Mouse (Mus musculus): ENCODE measurements around the gene E2f2. TPM values are rescaled to one million over a fixed set of nuclear protein-coding genes. Genes with fewer than 3 reads are reported as not detected.

E2f2 gene
- polyA plus RNA-seq, 1 experiment from 2014 or later, result 4.3 TPM

- peaks cover 18% of the 10 kb centered on the region for H3K4me1 ChIP-seq (replicated peaks; ENCODE audit: control insufficient read depth, insufficient read depth, low read length)
- no peaks in the 10 kb centered on the region for H3K9me3 ChIP-seq (ENCODE audit: control insufficient read depth, low read length)
- peaks cover 18% of the 10 kb centered on the region for H3K27me3 ChIP-seq (replicated peaks; ENCODE audit: control insufficient read depth, insufficient read depth, low read length)
- no peaks in the 10 kb centered on the region for H3K36me3 ChIP-seq (ENCODE audit: control insufficient read depth, insufficient read depth)
- no peak overlapping the region for H3K27ac ChIP-seq (ENCODE audit: low read length)
- 48% methylated on average over 3 of the region's 3 CpGs for WGBS
- H3K9ac ChIP-seq (replicated peaks; ENCODE audit: low read depth, low read length), result no peak overlapping the region
- no peak overlapping the region for H3K4me3 ChIP-seq (replicated peaks; ENCODE audit: low read length)
- no peak for ATAC-seq
- H3K4me2 ChIP-seq (ENCODE audit: low read length), result no peak overlapping the region
Measured at GRCm38 (mm10) chr4:136149734-136150133, 22.5 kb upstream of the E2f2 start.

DNA sequence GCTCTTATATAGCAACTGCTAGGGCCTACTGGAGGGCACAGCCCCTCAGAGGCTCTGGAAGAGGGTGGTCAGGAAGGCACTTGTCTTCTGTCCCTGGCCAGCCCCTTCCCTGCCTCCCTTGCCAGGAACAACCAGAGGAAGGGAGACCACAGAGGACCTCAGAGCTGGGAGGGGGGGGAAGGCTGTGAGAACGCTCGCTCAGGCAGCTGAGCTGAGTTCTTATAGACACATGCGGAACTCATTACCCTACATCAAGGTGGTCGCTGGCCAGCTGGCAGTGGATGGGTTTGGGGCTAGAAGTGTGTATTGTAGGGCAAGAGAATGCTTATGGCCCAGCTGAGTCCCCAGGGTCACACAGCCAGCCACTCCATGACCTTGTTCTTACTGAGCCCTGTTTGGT lies 21.6 kb upstream of the E2f2 start:
- Histone ChIP-seq H3K4me2 (ENCODE audit: low read length) (no peak overlapping the region), H3K27me3 (replicated peaks; ENCODE audit: control insufficient read depth, insufficient read depth, low read length) (peaks cover 14% of the 10 kb centered on the region), H3K4me3 (replicated peaks; ENCODE audit: low read length) (no peak overlapping the region), H3K9me3 (ENCODE audit: control insufficient read depth, low read length) (no peaks in the 10 kb centered on the region), H3K4me1 (replicated peaks; ENCODE audit: control insufficient read depth, insufficient read depth, low read length) (peaks cover 14% of the 10 kb centered on the region), H3K36me3 (ENCODE audit: control insufficient read depth, insufficient read depth) (no peaks in the 10 kb centered on the region), H3K27ac (ENCODE audit: low read length) (no peak overlapping the region), H3K9ac (replicated peaks; ENCODE audit: low read depth, low read length) (no peak overlapping the region)
- ATAC-seq, result no peak
- 43% methylated on average over 4 of the region's 4 CpGs for WGBS

DNA sequence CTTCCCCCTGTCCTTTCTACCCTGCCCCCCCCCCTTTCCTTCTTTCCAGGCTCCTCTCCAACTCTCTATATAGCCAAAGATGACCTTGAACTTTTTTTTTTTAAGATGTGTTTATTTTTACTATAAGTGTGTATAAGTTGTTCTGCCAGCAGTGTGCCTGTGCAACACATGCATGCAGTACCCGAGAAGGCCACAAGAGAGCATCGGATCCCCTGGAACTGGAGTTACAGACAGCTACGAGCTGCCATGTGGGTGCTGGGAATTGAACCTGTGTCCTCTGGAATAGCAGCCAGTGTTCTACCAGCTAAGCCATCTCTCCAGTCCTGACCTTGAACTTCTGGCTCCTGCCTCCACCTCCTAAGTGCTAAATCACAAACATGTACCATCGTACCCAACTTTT lies 19.4 kb upstream of the E2f2 start:
- H3K9ac ChIP-seq (replicated peaks; ENCODE audit: low read depth, low read length), result no peak overlapping the region
- 85% methylated on average over 4 of the region's 4 CpGs for WGBS
- no peaks in the 10 kb centered on the region for H3K36me3 ChIP-seq (ENCODE audit: control insufficient read depth, insufficient read depth)

DNA sequence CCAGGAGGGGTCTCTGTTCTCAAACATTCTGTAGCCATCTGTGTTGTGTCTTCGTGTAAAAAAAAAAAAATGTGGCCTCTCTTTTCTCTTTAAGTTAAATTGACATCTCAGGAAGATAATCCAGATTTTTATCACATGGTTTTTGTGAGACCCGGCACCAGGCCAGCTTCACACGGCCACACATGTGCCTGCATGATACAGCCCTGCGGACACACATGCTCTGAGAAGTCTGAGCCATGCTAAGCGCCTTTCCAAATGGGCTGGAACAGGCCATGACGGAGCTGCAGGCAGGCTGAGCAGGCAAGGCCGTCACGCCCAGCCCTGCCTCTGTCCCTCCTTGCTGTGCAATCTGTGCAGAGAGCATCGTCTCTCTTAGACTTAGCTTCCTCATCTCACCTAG lies 17.7 kb upstream of the E2f2 start:
- no peak overlapping the region for H3K9ac ChIP-seq (replicated peaks; ENCODE audit: low read depth, low read length)
- H3K4me1 ChIP-seq (replicated peaks; ENCODE audit: control insufficient read depth, insufficient read depth, low read length), result no peaks in the 10 kb centered on the region; the same call in 1 of the 2 replicates
- 0 out of 2 replicates have a peak overlapping the region, but pooled peaks have one; percentile 8 for H3K27ac ChIP-seq (ENCODE audit: low read length)
- no peak overlapping the region for H3K4me3 ChIP-seq (replicated peaks; ENCODE audit: low read length)
- WGBS, result 59% methylated on average over 9 of the region's 9 CpGs
- H3K27me3 ChIP-seq (replicated peaks; ENCODE audit: control insufficient read depth, insufficient read depth, low read length), result no peaks in the 10 kb centered on the region
- H3K9me3 ChIP-seq (ENCODE audit: control insufficient read depth, low read length), result no peaks in the 10 kb centered on the region
- ATAC-seq, result no peak
- H3K36me3 ChIP-seq (ENCODE audit: control insufficient read depth, insufficient read depth), result no peaks in the 10 kb centered on the region
- H3K4me2 ChIP-seq (ENCODE audit: low read length), result no peak overlapping the region

More for the DNA sequence above, 19.4 kb upstream of the E2f2 start:
- H3K4me1 ChIP-seq (replicated peaks; ENCODE audit: control insufficient read depth, insufficient read depth, low read length), result peaks cover 8% of the 10 kb centered on the region
- H3K27ac ChIP-seq (ENCODE audit: low read length), result no peak overlapping the region
- H3K27me3 ChIP-seq (replicated peaks; ENCODE audit: control insufficient read depth, insufficient read depth, low read length), result no peaks in the 10 kb centered on the region
- ATAC-seq, result no peak
- H3K9me3 ChIP-seq (ENCODE audit: control insufficient read depth, low read length), result no peaks in the 10 kb centered on the region
- H3K4me3 ChIP-seq (replicated peaks; ENCODE audit: low read length), result no peak overlapping the region
- no peak overlapping the region for H3K4me2 ChIP-seq (ENCODE audit: low read length)

DNA sequence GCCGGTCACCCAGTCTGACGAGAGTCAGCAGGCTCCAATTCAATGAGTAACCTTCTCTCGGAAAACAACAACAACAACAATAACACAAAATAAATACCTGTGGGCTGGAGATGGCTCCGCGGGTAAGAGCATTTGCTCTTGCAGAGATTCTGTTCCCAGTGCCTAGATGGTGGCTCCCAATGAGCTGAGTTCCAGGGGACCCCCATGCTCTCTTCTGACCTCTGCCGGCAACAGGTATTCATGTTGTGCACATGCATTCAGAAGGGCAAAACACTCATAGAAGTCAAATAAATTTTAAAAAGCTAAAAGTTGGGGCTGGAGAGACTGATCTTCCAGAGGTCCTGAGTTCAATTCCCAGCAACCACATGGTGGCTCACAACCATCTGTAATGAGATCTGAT lies 13.7 kb upstream of the E2f2 start:
- H3K36me3 ChIP-seq (ENCODE audit: control insufficient read depth, insufficient read depth), result no peaks in the 10 kb centered on the region
- ATAC-seq, result no peak
- 80% methylated on average over 6 of the region's 6 CpGs for WGBS

DNA sequence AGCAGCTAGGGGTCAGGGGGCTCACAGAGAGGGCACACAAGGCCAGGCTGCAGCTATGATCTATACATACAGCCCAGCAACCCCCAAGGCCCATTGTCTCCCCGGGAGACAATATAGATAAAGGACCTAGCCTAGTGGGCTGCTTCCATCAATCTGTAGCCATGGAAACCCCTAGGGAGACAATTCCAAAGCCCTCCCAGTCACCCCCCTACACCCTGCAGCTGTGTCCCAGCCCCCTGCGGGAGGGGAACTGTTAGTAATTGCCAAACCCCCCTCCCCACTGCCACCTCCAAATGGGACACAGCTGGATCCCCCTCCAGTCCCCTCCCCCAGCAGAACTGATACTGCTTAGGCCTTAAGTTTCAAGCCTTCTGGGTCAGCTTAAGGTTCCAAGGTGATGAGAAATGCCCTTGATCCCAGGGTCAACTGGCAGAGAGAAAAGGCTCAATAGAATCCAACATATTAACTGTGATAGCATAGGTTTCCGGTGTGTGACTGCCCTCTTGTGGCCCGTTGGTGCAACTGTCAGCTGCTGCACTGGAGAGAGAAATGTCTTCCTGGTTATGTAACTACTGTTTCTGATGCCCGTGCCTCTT lies 12.3 kb upstream of the E2f2 start:
- H3K27ac ChIP-seq (ENCODE audit: low read length), result peak overlapping the region; percentile 70; the same call in 1 of the 2 replicates
- no peaks in the 10 kb centered on the region for H3K27me3 ChIP-seq (replicated peaks; ENCODE audit: control insufficient read depth, insufficient read depth, low read length)
- no peak overlapping the region for H3K4me3 ChIP-seq (replicated peaks; ENCODE audit: low read length)
- peaks cover 8% of the 10 kb centered on the region for H3K4me1 ChIP-seq (replicated peaks; ENCODE audit: control insufficient read depth, insufficient read depth, low read length)
- no peaks in the 10 kb centered on the region for H3K9me3 ChIP-seq (ENCODE audit: control insufficient read depth, low read length)
- ATAC-seq, result peak; percentile 86
- WGBS, result 1% methylated on average over 5 of the region's 5 CpGs
- H3K4me2 ChIP-seq (ENCODE audit: low read length), result no peak overlapping the region; the same call in 1 of the 2 replicates
- peak overlapping the region; percentile 25; the same call in 1 of the 2 replicates for H3K9ac ChIP-seq (replicated peaks; ENCODE audit: low read depth, low read length)
- no peaks in the 10 kb centered on the region for H3K36me3 ChIP-seq (ENCODE audit: control insufficient read depth, insufficient read depth)

More for the DNA sequence above, 13.7 kb upstream of the E2f2 start:
- H3K4me2 ChIP-seq (ENCODE audit: low read length), result no peak overlapping the region
- H3K9ac ChIP-seq (replicated peaks; ENCODE audit: low read depth, low read length), result no peak overlapping the region
- no peak overlapping the region for H3K27ac ChIP-seq (ENCODE audit: low read length)
- H3K9me3 ChIP-seq (ENCODE audit: control insufficient read depth, low read length), result no peaks in the 10 kb centered on the region
- no peaks in the 10 kb centered on the region for H3K27me3 ChIP-seq (replicated peaks; ENCODE audit: control insufficient read depth, insufficient read depth, low read length)
- peaks cover 8% of the 10 kb centered on the region for H3K4me1 ChIP-seq (replicated peaks; ENCODE audit: control insufficient read depth, insufficient read depth, low read length)
- H3K4me3 ChIP-seq (replicated peaks; ENCODE audit: low read length), result no peak overlapping the region

DNA sequence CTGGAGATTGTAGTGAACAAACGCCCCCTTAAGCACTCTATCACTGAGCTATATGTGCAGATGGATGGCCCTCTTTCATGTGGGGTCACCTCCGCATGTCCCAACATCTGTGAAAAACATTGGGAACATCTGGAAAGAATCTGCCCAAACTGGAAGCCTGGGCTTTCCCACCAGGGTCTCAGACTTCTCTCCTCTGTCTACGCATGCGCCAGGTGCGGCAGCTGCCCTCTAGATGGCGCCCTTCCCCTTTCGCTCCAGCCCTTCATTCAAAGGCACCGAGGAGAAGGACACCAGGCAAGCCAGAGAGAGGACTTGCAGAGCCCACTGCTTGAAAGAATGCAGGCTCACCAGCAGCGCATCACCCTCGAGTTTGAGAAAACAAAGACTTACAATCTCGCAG lies 8.7 kb upstream of the E2f2 start:
- peak; percentile 63; the same call in 1 of the 2 replicates for ATAC-seq
- H3K9ac ChIP-seq (replicated peaks; ENCODE audit: low read depth, low read length), result no peak overlapping the region
- whole genome bisulfite sequencing, result 4% methylated on average over 11 of the region's 11 CpGs
- H3K27me3 ChIP-seq (replicated peaks; ENCODE audit: control insufficient read depth, insufficient read depth, low read length), result no peaks in the 10 kb centered on the region
- H3K27ac ChIP-seq (ENCODE audit: low read length), result no peak overlapping the region
- peak overlapping the region; percentile 23; the same call in 1 of the 2 replicates for H3K4me2 ChIP-seq (ENCODE audit: low read length)
- no peak overlapping the region for H3K4me3 ChIP-seq (replicated peaks; ENCODE audit: low read length)
- H3K9me3 ChIP-seq (ENCODE audit: control insufficient read depth, low read length), result no peaks in the 10 kb centered on the region
- H3K4me1 ChIP-seq (replicated peaks; ENCODE audit: control insufficient read depth, insufficient read depth, low read length), result peaks cover 8% of the 10 kb centered on the region
- no peaks in the 10 kb centered on the region for H3K36me3 ChIP-seq (ENCODE audit: control insufficient read depth, insufficient read depth)

GRCm38 (mm10) chr4:136164981-136165380 lies 7.2 kb upstream of the E2f2 start:
- 83% methylated on average over 8 of the region's 8 CpGs for WGBS
- no peak overlapping the region for H3K4me2 ChIP-seq (ENCODE audit: low read length)
- no peaks in the 10 kb centered on the region for H3K36me3 ChIP-seq (ENCODE audit: control insufficient read depth, insufficient read depth)
- peaks cover 3% of the 10 kb centered on the region for H3K4me1 ChIP-seq (replicated peaks; ENCODE audit: control insufficient read depth, insufficient read depth, low read length)
- no peaks in the 10 kb centered on the region for H3K27me3 ChIP-seq (replicated peaks; ENCODE audit: control insufficient read depth, insufficient read depth, low read length)
- no peak overlapping the region for H3K27ac ChIP-seq (ENCODE audit: low read length)
- no peak overlapping the region for H3K4me3 ChIP-seq (replicated peaks; ENCODE audit: low read length)
- no peaks in the 10 kb centered on the region for H3K9me3 ChIP-seq (ENCODE audit: control insufficient read depth, low read length)
- no peak for ATAC-seq
- H3K9ac ChIP-seq (replicated peaks; ENCODE audit: low read depth, low read length), result no peak overlapping the region

- Histone ChIP-seq H3K9ac (replicated peaks; ENCODE audit: low read depth, low read length) (no peak overlapping the region), H3K36me3 (ENCODE audit: control insufficient read depth, insufficient read depth) (no peaks in the 10 kb centered on the region), H3K4me1 (replicated peaks; ENCODE audit: control insufficient read depth, insufficient read depth, low read length) (peaks cover 8% of the 10 kb centered on the region), H3K4me2 (ENCODE audit: low read length) (no peak overlapping the region), H3K27ac (ENCODE audit: low read length) (no peak overlapping the region), H3K27me3 (replicated peaks; ENCODE audit: control insufficient read depth, insufficient read depth, low read length) (no peaks in the 10 kb centered on the region), H3K4me3 (replicated peaks; ENCODE audit: low read length) (no peak overlapping the region), H3K9me3 (ENCODE audit: control insufficient read depth, low read length) (no peaks in the 10 kb centered on the region)
- no peak for ATAC-seq
- 73% methylated on average over 3 of the region's 3 CpGs for WGBS
Measured at GRCm38 (mm10) chr4:136167701-136168100, 4.5 kb upstream of the E2f2 start.

DNA sequence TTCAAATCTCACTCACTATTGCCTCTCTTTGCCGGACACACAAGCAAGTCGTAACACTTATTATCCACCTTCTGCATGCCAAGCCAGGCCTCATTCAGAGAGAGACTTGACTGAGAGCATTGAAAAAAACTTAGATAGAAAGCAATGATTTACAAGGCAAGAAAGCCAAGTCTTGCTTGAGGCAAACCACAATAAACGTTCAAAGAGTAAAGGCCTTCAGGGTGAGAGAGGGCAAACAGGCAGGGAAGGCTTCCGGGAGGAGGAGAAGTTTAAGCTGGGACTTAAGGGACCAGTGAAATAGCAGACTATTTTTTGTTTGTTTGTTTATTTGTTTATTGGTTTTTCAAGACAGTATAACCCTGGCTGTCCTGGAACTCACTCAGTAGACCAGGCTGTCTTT lies 1.8 kb upstream of the E2f2 start:
- ATAC-seq, result no peak
- no peak overlapping the region for H3K4me3 ChIP-seq (replicated peaks; ENCODE audit: low read length)
- no peaks in the 10 kb centered on the region for H3K27me3 ChIP-seq (replicated peaks; ENCODE audit: control insufficient read depth, insufficient read depth, low read length)
- no peaks in the 10 kb centered on the region for H3K9me3 ChIP-seq (ENCODE audit: control insufficient read depth, low read length)
- no peaks in the 10 kb centered on the region for H3K36me3 ChIP-seq (ENCODE audit: control insufficient read depth, insufficient read depth)
- H3K27ac ChIP-seq (ENCODE audit: low read length), result no peak overlapping the region
- H3K4me1 ChIP-seq (replicated peaks; ENCODE audit: control insufficient read depth, insufficient read depth, low read length), result peaks cover 16% of the 10 kb centered on the region
- H3K9ac ChIP-seq (replicated peaks; ENCODE audit: low read depth, low read length), result no peak overlapping the region
- 76% methylated on average over 4 of the region's 4 CpGs for WGBS
- no peak overlapping the region for H3K4me2 ChIP-seq (ENCODE audit: low read length)

Data from forebrain, embryonic 16.5 days (tissue).